Mouse (Mus musculus) intestine, embryonic 14.5 days (tissue): ENCODE data around the gene Gnl2. TPM values are rescaled to one million over a fixed set of nuclear protein-coding genes. Genes with fewer than 3 reads are reported as not detected.

ENCODE experiments used
- ATAC-seq: fragments of 200-750 bp; cut with Nextera tagmentation; replicated peaks from 2 replicates; pipeline ENCODE4 v1.8.0; 2017; ENCODE audit warnings: low read depth, moderate number of reproducible peaks, moderate TSS enrichment, moderate library complexity; ENCODE audit not compliant: low FRiP score, low TSS enrichment
- DNase-seq: peaks from one replicate; pipeline ENCODE4 v3.0.0-alpha.2; 2018; ENCODE audit warnings: low spot score
- H3K27ac ChIP-seq: fragments of 300-500 bp; sonication (generic); 2 replicates; pipeline ENCODE4 v1.5.1; 2014; ENCODE audit warnings: low read depth, mild to moderate bottlenecking, control low read depth
- H3K27me3 ChIP-seq: fragments of 300-500 bp; sonication (generic); replicated peaks from 2 replicates; pipeline ENCODE4 v1.6.1; 2014; ENCODE audit warnings: low read length, control low read depth; ENCODE audit not compliant: control insufficient read depth, insufficient read depth
- H3K36me3 ChIP-seq: fragments of 300-500 bp; sonication (generic); 2 replicates; pipeline ENCODE4 v1.6.1; 2014; ENCODE audit warnings: low read length, control low read depth; ENCODE audit not compliant: control insufficient read depth, insufficient read depth
- H3K4me1 ChIP-seq: fragments of 300-500 bp; sonication (generic); replicated peaks from 2 replicates; pipeline ENCODE4 v1.6.1; 2014; ENCODE audit warnings: low read length, control low read depth, mixed read lengths; ENCODE audit not compliant: control insufficient read depth, insufficient read depth
- H3K4me2 ChIP-seq: fragments of 300-500 bp; sonication (generic); 2 replicates; pipeline ENCODE4 v1.6.1; 2014; ENCODE audit warnings: low read length
- H3K4me3 ChIP-seq: fragments of 300-500 bp; sonication (generic); 2 replicates; pipeline ENCODE4 v1.5.1; 2014; ENCODE audit warnings: low read depth, low read length, control low read depth, mixed read lengths
- H3K9ac ChIP-seq: fragments of 300-500 bp; sonication (generic); 2 replicates; pipeline ENCODE4 v1.6.1; 2014; ENCODE audit warnings: mild to moderate bottlenecking, low read length
- H3K9me3 ChIP-seq: fragments of 300-500 bp; sonication (generic); 2 replicates; pipeline ENCODE4 v1.6.1; 2016; ENCODE audit warnings: low read length, control low read depth; ENCODE audit not compliant: control insufficient read depth
- WGBS: fragments of 180-500 bp; shearing (Covaris S2); extraction: QIAGEN DNeasy Blood & Tissue Kit; methylation state at CpG from one replicate; pipeline ENCODE4 v1.1.7; 2014; 5-methylcytosine and 5-hydroxymethylcytosine counted together
- polyA plus RNA-seq: library from polyadenylated mRNA; unstranded; fragments of >200 nt; fragmentation: Nextera tagmentation; extraction: Ambion mirVana; gene quantifications from 2 replicates; pipeline ENCODE4 v1.2.1, GENCODE M21; 2014

Gene Gnl2
- polyA plus RNA-seq, 1 experiment from 2014 or later = 76.2 TPM

DNA sequence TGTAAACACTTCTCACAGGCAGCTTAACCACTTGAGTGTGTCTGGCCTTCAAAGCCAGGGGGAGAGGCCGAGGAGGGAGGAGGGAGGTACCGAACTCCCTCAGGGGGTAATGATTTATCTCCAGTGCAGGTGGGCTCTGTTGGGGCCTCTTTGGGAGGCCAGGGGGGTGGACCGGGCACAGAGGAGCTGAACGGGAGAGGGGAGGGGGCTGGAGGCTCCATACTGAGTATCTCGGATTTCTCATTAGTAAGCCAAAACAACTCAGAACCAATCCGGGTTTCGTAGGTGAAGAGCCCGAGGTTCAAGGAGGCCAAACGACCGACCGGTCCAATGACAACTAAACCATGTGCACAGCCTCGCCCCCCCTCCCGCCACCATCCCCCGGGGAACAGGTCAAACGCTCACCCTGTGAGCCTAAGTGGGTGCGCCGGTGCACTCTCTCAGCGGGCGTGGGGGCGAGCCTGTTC, 26.6 kb upstream of the Gnl2 start:
- Histone ChIP-seq H3K4me3 (no peak overlapping the region), H3K9me3 (no peaks in the 10 kb centered on the region), H3K9ac (no peak overlapping the region)

DNA sequence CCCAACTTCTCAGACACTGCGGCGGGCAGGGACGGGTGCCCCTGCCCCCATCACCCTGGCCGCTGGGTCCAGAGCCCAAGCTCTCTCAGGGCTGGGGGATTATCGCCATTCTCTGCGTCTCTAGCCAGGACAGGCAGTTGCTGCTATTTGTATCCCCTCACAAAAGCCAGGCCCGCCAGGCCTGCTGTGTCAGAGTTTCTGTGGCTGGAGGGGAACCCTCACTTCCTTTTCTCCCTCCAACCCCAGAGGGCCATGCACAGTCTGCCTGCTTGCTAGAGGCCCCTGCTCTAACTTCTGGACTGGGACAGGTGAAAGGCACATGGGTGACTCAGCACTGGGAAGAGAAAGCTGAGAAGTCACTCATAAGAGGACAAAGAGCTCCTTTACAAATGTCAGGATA, 26.1 kb upstream of the Gnl2 start:
- H3K9me3 ChIP-seq = no peaks in the 10 kb centered on the region
- H3K4me2 ChIP-seq = peak overlapping the region; percentile 17
- ATAC-seq (no peak), DNase-seq (no peak)
- peaks cover 37% of the 10 kb centered on the region for H3K4me1 ChIP-seq
- 10% methylated on average over 7 of the region's 7 CpGs for WGBS
- H3K36me3 ChIP-seq = no peaks in the 10 kb centered on the region
- no peak overlapping the region for H3K9ac ChIP-seq
- peaks cover 45% of the 10 kb centered on the region for H3K27me3 ChIP-seq
- no peak overlapping the region for H3K4me3 ChIP-seq
- H3K27ac ChIP-seq = no peak overlapping the region

More for the DNA sequence above, 26.6 kb upstream of the Gnl2 start:
- DNase-seq (peak; percentile 72), ATAC-seq (peak; percentile 65)
- H3K4me2 ChIP-seq = peak overlapping the region; percentile 17
- peaks cover 39% of the 10 kb centered on the region for H3K4me1 ChIP-seq
- WGBS = 3% methylated on average over 20 of the region's 20 CpGs
- H3K27ac ChIP-seq = no peak overlapping the region
- H3K27me3 ChIP-seq = peaks cover 50% of the 10 kb centered on the region
- no peaks in the 10 kb centered on the region for H3K36me3 ChIP-seq

- Histone ChIP-seq H3K27ac (no peak overlapping the region), H3K4me1 (no peaks in the 10 kb centered on the region), H3K9me3 (no peaks in the 10 kb centered on the region), H3K4me3 (no peak overlapping the region), H3K9ac (no peak overlapping the region), H3K27me3 (no peaks in the 10 kb centered on the region), H3K36me3 (no peaks in the 10 kb centered on the region), H3K4me2 (no peak overlapping the region)
- ATAC-seq = no peak
- DNase-seq = no peak
- 83% methylated on average over 10 of the region's 10 CpGs for WGBS
These were observed 18.8 kb upstream of the Gnl2 start for GRCm38 (mm10) chr4:124997479-124998147.

GRCm38 (mm10) chr4:124999548-124999947, 16.8 kb upstream of the Gnl2 start:
- no peak for DNase-seq
- no peak overlapping the region for H3K4me2 ChIP-seq
- no peak for ATAC-seq
- H3K4me1 ChIP-seq = no peaks in the 10 kb centered on the region
- H3K9me3 ChIP-seq = no peaks in the 10 kb centered on the region
- no peaks in the 10 kb centered on the region for H3K36me3 ChIP-seq
- peaks cover 3% of the 10 kb centered on the region; the same call in 1 of the 2 replicates for H3K27me3 ChIP-seq
- H3K27ac ChIP-seq = no peak overlapping the region
- H3K4me3 ChIP-seq = no peak overlapping the region
- 80% methylated on average over 3 of the region's 3 CpGs for WGBS
- no peak overlapping the region for H3K9ac ChIP-seq

- no peak overlapping the region for H3K4me3 ChIP-seq
- ATAC-seq (no peak), DNase-seq (no peak)
These were observed 13.4 kb upstream of the Gnl2 start for GRCm38 (mm10) chr4:125002978-125003377.

DNA sequence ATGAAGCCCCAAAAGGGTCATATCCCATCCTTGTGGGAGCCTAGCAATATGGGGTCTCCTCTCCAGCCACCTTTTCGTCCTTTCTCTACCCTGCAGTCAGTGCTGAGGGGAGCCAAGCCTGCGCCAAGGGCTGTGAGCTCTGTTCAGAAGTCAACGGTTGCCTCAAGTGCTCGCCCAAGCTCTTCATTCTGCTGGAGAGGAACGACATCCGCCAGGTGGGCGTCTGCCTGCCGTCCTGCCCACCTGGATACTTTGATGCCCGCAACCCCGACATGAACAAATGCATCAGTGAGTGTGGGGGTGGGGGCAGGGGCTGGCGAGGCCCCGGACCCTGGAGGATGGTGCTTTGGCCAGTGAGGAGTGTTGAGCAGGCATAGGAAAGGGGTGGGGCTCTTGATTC, 11.5 kb upstream of the Gnl2 start:
- no peak for ATAC-seq
- H3K4me3 ChIP-seq = no peak overlapping the region
- H3K36me3 ChIP-seq = no peaks in the 10 kb centered on the region
- H3K27ac ChIP-seq = no peak overlapping the region
- WGBS = 50% methylated on average over 12 of the region's 12 CpGs
- H3K9me3 ChIP-seq = no peaks in the 10 kb centered on the region
- no peak overlapping the region for H3K9ac ChIP-seq
- H3K27me3 ChIP-seq = peaks cover 29% of the 10 kb centered on the region
- no peaks in the 10 kb centered on the region for H3K4me1 ChIP-seq
- no peak overlapping the region for H3K4me2 ChIP-seq
- no peak for DNase-seq

More at GRCm38 (mm10) chr4:125002978-125003377, 13.4 kb upstream of the Gnl2 start:
- WGBS = 52% methylated on average over 8 of the region's 8 CpGs
- Histone ChIP-seq H3K4me1 (no peaks in the 10 kb centered on the region), H3K9ac (no peak overlapping the region), H3K9me3 (no peaks in the 10 kb centered on the region), H3K27me3 (peaks cover 20% of the 10 kb centered on the region), H3K27ac (no peak overlapping the region), H3K4me2 (no peak overlapping the region), H3K36me3 (no peaks in the 10 kb centered on the region)

GRCm38 (mm10) chr4:125007460-125007859, 8.9 kb upstream of the Gnl2 start:
- no peak overlapping the region for H3K9ac ChIP-seq
- WGBS = 52% methylated on average over 15 of the region's 15 CpGs
- H3K27me3 ChIP-seq = peaks cover 29% of the 10 kb centered on the region
- H3K4me1 ChIP-seq = no peaks in the 10 kb centered on the region
- DNase-seq (no peak), ATAC-seq (no peak)
- H3K27ac ChIP-seq = no peak overlapping the region
- no peaks in the 10 kb centered on the region for H3K36me3 ChIP-seq
- no peak overlapping the region for H3K4me2 ChIP-seq
- no peaks in the 10 kb centered on the region for H3K9me3 ChIP-seq
- H3K4me3 ChIP-seq = no peak overlapping the region

GRCm38 (mm10) chr4:125008220-125008619, 8.2 kb upstream of the Gnl2 start:
- H3K9me3 ChIP-seq = no peaks in the 10 kb centered on the region
- no peaks in the 10 kb centered on the region for H3K4me1 ChIP-seq
- no peak overlapping the region for H3K4me2 ChIP-seq
- no peak overlapping the region for H3K27ac ChIP-seq
- WGBS = 61% methylated on average over 6 of the region's 6 CpGs
- ATAC-seq (no peak), DNase-seq (no peak)
- no peak overlapping the region for H3K9ac ChIP-seq
- peaks cover 29% of the 10 kb centered on the region for H3K27me3 ChIP-seq
- H3K4me3 ChIP-seq = no peak overlapping the region
- H3K36me3 ChIP-seq = no peaks in the 10 kb centered on the region

DNA sequence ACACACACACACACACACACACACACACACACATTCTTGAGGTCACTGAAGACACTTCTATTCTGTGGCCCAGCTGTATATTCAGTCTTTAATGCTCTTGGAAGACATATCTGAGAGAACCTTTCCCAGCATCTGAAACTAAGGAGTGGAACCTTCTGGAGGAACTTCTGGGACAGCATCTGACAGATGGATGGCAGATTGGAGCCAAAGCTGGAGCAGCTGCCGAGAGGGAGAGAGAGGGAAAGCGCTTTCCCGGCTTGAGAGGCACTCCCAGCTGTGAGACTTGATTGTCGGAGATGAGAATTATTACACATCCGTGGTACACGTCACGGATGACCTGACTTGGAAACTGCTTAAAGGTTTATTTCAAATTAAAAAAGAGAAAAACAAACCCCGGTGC, 7.7 kb upstream of the Gnl2 start:
- 59% methylated on average over 8 of the region's 8 CpGs for WGBS
- no peak overlapping the region for H3K4me2 ChIP-seq
- no peak overlapping the region for H3K27ac ChIP-seq
- no peak overlapping the region for H3K9ac ChIP-seq
- no peaks in the 10 kb centered on the region for H3K4me1 ChIP-seq
- no peak for ATAC-seq
- no peaks in the 10 kb centered on the region for H3K36me3 ChIP-seq
- peaks cover 31% of the 10 kb centered on the region for H3K27me3 ChIP-seq
- no peak for DNase-seq
- H3K9me3 ChIP-seq = no peaks in the 10 kb centered on the region
- no peak overlapping the region for H3K4me3 ChIP-seq
